Mouse (Mus musculus) activated CD4-positive, CD25-positive, alpha-beta regulatory T cell, adult 9 weeks (primary cell): ENCODE data around the gene Olfr728. TPM values are rescaled to one million over a fixed set of nuclear protein-coding genes. Genes with fewer than 3 reads are reported as not detected.

Source experiments
- polyA plus RNA-seq: library from polyadenylated mRNA; unstranded; fragments of 100-300 nt; shearing (Covaris generic); gene quantifications from one replicate; pipeline ENCODE4 v1.2.1, GENCODE M21; 2017

The Olfr728 gene
- polyA plus RNA-seq: not detected

GRCm38 (mm10) chr14:50142580-50142979 is at the start of gene Olfr728:
Olfr728 (minus strand) TSS chr14:50142680.

DNA sequence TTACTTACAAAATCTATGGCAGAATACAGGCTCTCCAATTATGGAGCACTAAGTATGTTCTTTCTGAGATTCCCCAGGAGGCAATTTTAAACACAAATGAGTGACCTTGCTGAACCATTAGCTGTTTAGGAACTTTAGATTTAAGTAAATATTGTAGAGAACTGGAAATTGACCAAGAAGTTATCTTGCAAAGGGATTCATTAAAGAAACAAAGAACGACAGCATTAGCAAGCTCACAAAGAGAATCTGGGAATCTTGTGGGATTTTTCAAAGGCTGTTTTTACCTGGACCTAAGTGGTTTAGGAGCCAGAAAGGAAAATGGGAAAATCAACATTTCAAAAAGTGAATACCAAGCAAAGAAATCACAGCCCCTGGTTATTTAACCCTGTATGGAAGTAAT is 45.6 kb upstream of the Olfr728 start, which contains the start of gene Olfr730:
Gene Olfr730, minus strand, starts transcription at position 101 of the 400 bp plus-strand sequence.

DNA sequence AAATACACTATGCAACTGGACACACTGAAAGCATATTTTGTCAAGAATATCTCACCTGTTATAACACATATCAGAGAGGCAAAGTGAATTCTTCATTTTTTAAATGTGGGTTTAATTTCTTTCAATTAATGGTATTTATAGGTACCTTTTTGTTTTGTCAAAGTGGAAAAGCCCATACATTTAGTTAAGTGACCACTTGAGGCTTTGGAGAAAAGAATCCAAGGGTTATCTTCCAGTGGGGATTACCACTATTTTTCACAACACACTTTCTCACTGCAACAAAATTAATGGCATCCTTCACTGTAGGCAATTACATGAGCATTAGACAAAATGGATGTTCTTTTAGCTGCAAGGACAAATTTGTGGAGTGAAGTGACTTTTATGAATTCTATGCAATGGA is 10.3 kb upstream of the Olfr728 start, which contains the start of gene Olfr729:
Gene Olfr729, minus strand, starts transcription at position 101 of the 400 bp plus-strand sequence.

DNA sequence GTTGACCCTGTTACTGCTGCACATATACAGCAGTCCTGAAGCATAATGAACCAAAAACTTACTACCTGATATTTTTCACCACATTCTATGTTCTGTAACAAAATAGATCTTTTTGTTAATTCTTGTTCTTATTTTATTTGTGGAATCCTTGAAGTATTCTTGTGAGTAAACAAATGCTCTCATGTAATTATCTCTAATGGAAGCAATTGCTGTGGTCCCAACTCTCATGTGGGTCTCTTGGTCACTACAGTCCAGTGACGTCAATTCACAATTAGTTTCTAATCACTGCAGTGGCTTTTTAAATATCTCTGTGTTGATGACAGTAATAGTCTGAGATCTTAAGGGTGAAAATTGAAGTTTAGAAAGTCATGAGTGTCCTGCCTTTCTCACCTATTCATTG is 19.6 kb downstream of the Olfr728 start, which contains the start of gene Olfr727:
Gene Olfr727, plus strand, starts transcription at position 301 of the 400 bp plus-strand sequence.

DNA sequence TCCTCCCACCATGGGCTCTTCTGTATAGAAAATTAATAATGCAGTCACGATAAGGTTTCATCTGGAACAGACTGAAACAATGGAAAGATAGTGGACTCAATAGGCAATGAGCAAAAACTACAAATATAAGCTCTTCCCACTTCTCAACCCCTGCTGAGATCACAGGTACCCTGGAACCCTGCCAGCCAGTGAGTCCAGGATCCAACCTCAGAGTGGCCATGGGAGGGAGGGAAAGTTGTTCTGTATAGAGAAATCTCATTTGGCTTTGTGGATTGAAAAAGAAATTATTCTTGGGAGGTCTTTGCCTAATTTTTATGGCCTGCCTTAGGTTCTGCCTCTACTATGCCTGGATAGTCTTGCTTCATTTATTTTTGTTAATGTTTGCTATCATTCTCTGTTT is 51.6 kb downstream of the Olfr728 start, which contains the start of gene Olfr726:
Gene Olfr726, minus strand, starts transcription at position 101 of the 400 bp plus-strand sequence.

Other genes with a start within 250 kb of the Olfr728 start
- gene Olfr722, start 240.7 kb downstream of the Olfr728 start, polyA plus RNA-seq: not detected
- gene Olfr723, start 210.9 kb downstream of the Olfr728 start, polyA plus RNA-seq: not detected
- not detected for gene Olfr724, start 179.4 kb downstream of the Olfr728 start, polyA plus RNA-seq
- gene Olfr725, start 102.3 kb downstream of the Olfr728 start, polyA plus RNA-seq: not detected
- not detected for gene Olfr726, start 51.7 kb downstream of the Olfr728 start, polyA plus RNA-seq
- gene Olfr727, start 19.5 kb downstream of the Olfr728 start, polyA plus RNA-seq: not detected
- not detected for gene Olfr729, start 10.2 kb upstream of the Olfr728 start, polyA plus RNA-seq
- gene Olfr730, start 45.5 kb upstream of the Olfr728 start, polyA plus RNA-seq: not detected
- gene Olfr731, start 99.2 kb upstream of the Olfr728 start, polyA plus RNA-seq: 0.05 TPM
- not detected for gene Olfr732, start 141.5 kb upstream of the Olfr728 start, polyA plus RNA-seq
- not detected for gene Olfr733, start 158.8 kb upstream of the Olfr728 start, polyA plus RNA-seq
- not detected for gene Olfr734, start 184.1 kb upstream of the Olfr728 start, polyA plus RNA-seq
- not detected for gene Olfr735, start 206.2 kb upstream of the Olfr728 start, polyA plus RNA-seq
- gene Tlr11, start 215.2 kb upstream of the Olfr728 start, polyA plus RNA-seq: not detected
- not detected for gene Olfr736, start 238.5 kb upstream of the Olfr728 start, polyA plus RNA-seq